Mouse (Mus musculus) mouse trophoblast stem cell (cell line): ENCODE data around the gene Olfr70.

ENCODE experiments used
- in situ Hi-C, 2 experiments: fragments of 300-500 bp; cut with MseI, MboI; formaldehyde crosslinking; loops; 2 replicates in 1 of 2; 3 replicates in 1 of 2; pipeline ENCODE4 v1.15.1; 2025

Olfr70 gene

GRCm38 (mm10) chr4:43700707-43701106 lies at the start of gene Olfr70:
Gene Olfr70, minus strand, starts transcription at chr4:43700807.
- in situ Hi-C loops: no loop called here

- in situ Hi-C loops: no loop called here
Measured at GRCm38 (mm10) chr4:43745187-43745586, 44.6 kb upstream of the Olfr70 start.

GRCm38 (mm10) chr4:43743099-43743498 lies 42.5 kb upstream of the Olfr70 start:
- in situ Hi-C loops: no loop called here

GRCm38 (mm10) chr4:43742637-43743036 lies 42.0 kb upstream of the Olfr70 start:
- in situ Hi-C loops: no loop called here

GRCm38 (mm10) chr4:43741526-43741925 lies 40.9 kb upstream of the Olfr70 start:
- in situ Hi-C loops: no loop called here

- in situ Hi-C loops: no loop called here
Measured at GRCm38 (mm10) chr4:43738989-43739674, 38.5 kb upstream of the Olfr70 start.

GRCm38 (mm10) chr4:43737144-43737543 lies 36.5 kb upstream of the Olfr70 start:
- in situ Hi-C loops: no loop called here

GRCm38 (mm10) chr4:43733186-43733585 lies 32.6 kb upstream of the Olfr70 start:
- in situ Hi-C loops: no loop called here

GRCm38 (mm10) chr4:43732171-43732570 lies 31.6 kb upstream of the Olfr70 start:
- in situ Hi-C loops: no loop called here

GRCm38 (mm10) chr4:43730750-43731297 lies 30.2 kb upstream of the Olfr70 start:
- in situ Hi-C loops: no loop called here

GRCm38 (mm10) chr4:43729794-43730550 lies 29.4 kb upstream of the Olfr70 start, which contains the start of gene Spaar:
Gene Spaar, plus strand, starts transcription at chr4:43730034.
- in situ Hi-C loops: no loop called here

GRCm38 (mm10) chr4:43729126-43729525 lies 28.5 kb upstream of the Olfr70 start:
- in situ Hi-C loops: no loop called here

- in situ Hi-C loops: no loop called here
Measured at GRCm38 (mm10) chr4:43728576-43728954, 28.0 kb upstream of the Olfr70 start.

GRCm38 (mm10) chr4:43727718-43728575 lies 27.3 kb upstream of the Olfr70 start:
- in situ Hi-C loops: no loop called here

GRCm38 (mm10) chr4:43726995-43727394 lies 26.4 kb upstream of the Olfr70 start, which contains the start of gene Hrct1:
Gene Hrct1, plus strand, starts transcription at chr4:43727188.
- in situ Hi-C loops: no loop called here

- in situ Hi-C loops: no loop called here
Measured at GRCm38 (mm10) chr4:43726228-43726993, 25.8 kb upstream of the Olfr70 start.

GRCm38 (mm10) chr4:43724764-43725163 lies 24.2 kb upstream of the Olfr70 start:
- in situ Hi-C loops: no loop called here

GRCm38 (mm10) chr4:43722191-43722590 lies 21.6 kb upstream of the Olfr70 start:
- in situ Hi-C loops: no loop called here

GRCm38 (mm10) chr4:43720491-43721228 lies 20.1 kb upstream of the Olfr70 start:
- in situ Hi-C loops: no loop called here

- in situ Hi-C loops: loop anchor here (5.0 to 10.0 kb wide), 2 partner anchors 41 to 89 kb away; no protein-coding TSS in a partner anchor
Measured at GRCm38 (mm10) chr4:43713652-43714219, 13.1 kb upstream of the Olfr70 start.
